Mouse (Mus musculus) mammary gland, adult 2 months (tissue): ENCODE data around the gene Cyp4a12b. TPM values are rescaled to one million over a fixed set of nuclear protein-coding genes. Genes with fewer than 3 reads are reported as not detected.

Source experiments
- polyA plus RNA-seq: library from polyadenylated mRNA; depleted of rRNA; stranded (reverse); fragments of >200 nt; gene quantifications from 2 replicates; pipeline ENCODE4 v1.2.3, GENCODE M21; 2012; ENCODE audit warnings: low replicate concordance; rRNA removed

Cyp4a12b gene
- polyA plus RNA-seq, result 0.32 TPM in 1 of 2 replicates, not detected in the other

DNA sequence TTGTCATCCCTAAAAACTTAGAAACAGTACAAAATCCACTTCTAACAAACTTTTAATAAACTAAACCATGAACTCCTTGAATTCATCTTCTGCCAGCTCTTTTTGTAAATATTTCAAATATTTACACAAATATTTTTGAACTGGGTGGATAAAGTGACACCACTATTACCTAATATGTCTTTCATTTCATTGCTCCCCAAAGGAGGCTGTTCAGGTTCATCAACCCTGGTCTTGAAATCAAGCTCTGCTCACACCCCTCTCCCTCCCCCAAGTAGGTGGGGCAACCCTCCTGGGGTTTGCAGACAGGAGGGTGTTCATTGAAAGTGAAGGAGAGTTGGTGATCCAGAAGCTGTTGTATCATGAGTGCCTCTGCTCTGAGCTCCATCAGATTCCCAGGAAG, at the start of gene Cyp4a12b:
Gene Cyp4a12b (plus strand): TSS at position 301 of the 400 bp plus-strand sequence.

GRCm38 (mm10) chr4:115452304-115452703, 40.9 kb downstream of the Cyp4a12b start, which contains the start of gene Cyp4a30b:
TSS of gene Cyp4a30b (plus strand) at chr4:115452604.

Other genes with a start within 250 kb of the Cyp4a12b start
- not detected in 2 replicates for gene Cyp4a29, start 169.5 kb upstream of the Cyp4a12b start, polyA plus RNA-seq
- gene Cyp4a12a, start 112.6 kb upstream of the Cyp4a12b start, polyA plus RNA-seq, result 1.4 TPM in 1 of 2 replicates, not detected in the other
- not detected in 2 replicates for gene Cyp4a30b, start 41.0 kb downstream of the Cyp4a12b start, polyA plus RNA-seq
- 0.53 TPM in 1 of 2 replicates, not detected in the other for gene Cyp4a14, start 84.5 kb downstream of the Cyp4a12b start, polyA plus RNA-seq
- 1.3 and 1.9 TPM in 2 replicates for gene Cyp4a10, start 106.6 kb downstream of the Cyp4a12b start, polyA plus RNA-seq
- gene Cyp4a31, start 152.0 kb downstream of the Cyp4a12b start, polyA plus RNA-seq, result 0.11 and 0.24 TPM in 2 replicates
- gene Cyp4a32, start 189.3 kb downstream of the Cyp4a12b start, polyA plus RNA-seq, result 0.17 TPM in 1 of 2 replicates, not detected in the other
- gene Cyp4b1, start 236.1 kb downstream of the Cyp4a12b start, polyA plus RNA-seq, result 84.3 and 145 TPM in 2 replicates